Mouse (Mus musculus) ovary, adult 18-20 months (tissue): ENCODE measurements around the gene Rpl12.

Experiments
- DNase-seq: peaks from one replicate; pipeline ENCODE4 v3.0.0; 2022; ENCODE audit warnings: low spot score, mixed read lengths

Rpl12 gene

GRCm38 (mm10) chr2:32961192-32961995 lies at the start of gene Rpl12, which contains the start of gene Lrsam1:
Rpl12 (plus strand) TSS chr2:32961559.
Lrsam1 (minus strand) TSS chr2:32961614.
- DNase-seq, result peak; percentile 89

DNA sequence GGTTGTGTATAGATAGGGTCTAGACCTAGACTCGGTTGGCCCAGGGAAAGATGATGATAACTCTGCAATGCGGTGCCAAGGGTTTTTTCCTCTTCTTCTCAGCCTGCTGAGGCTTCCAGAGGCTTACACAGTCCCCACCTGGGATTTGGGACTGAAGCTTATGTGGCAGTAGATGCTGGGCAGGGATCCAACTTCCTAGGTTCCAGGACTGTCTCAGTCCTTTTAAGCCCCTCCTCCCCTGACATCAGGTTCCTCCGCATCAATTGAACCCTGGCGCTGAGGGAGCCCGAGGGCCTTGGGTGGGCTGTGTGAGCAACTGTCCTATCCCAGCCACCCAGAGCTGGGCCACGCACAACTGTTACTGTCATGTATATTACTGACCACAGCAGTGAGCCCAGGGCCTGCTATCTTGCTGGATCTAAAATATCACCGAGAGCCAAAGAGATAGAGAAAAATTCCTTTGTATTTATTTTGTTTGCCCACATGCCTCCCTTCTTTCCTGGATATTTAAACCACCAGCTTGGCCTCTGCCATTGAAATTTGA lies 49.6 kb upstream of the Rpl12 start:
- DNase-seq, result no peak

DNA sequence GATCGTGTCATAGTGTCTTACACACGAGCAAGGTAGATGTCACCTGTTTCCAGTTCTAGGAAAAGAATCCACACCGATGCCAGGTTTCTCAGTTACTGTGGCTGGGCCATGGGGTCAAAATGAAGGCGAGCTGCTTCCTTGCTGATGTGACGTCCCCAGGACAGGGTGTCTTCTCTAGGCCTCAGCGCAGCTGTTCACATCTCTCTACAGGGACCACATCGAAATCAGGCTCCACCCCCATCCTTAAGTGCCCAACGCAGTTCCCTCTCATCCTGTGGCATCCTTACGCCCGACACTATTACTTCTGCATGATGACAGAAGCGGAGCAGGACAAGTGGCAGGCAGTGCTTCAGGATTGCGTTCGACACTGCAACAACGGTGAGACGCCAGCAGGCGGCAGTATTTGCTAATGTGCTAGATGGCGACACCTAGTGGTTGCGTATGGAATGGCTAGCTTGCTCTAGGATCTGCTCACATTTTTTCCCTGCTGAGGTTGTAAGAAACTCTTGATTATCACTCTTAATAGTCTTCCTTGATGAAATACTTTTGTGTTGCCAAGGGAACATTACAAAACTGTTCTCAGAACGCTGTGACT lies 49.1 kb upstream of the Rpl12 start:
- no peak for DNase-seq

DNA sequence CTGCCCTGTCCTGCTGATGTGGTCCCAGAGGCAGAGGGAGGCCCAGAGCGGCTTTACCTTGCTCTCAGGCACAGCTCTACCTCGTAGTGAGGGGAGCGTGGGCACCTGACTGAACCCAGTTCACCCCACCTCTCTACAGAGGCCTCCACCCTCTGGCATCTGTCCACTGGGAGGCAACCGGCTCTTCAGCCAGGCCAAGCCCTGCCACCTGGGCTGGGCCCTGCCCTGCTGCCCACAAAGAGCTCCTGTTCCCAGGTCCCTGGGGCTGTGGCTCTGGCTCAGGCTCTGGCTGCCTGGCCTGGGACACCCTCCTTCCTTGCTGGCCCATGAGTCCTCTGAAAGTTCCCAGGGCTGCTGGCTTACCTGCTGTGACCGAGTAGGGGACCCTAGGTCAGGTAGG lies 47.0 kb upstream of the Rpl12 start:
- DNase-seq, result no peak

GRCm38 (mm10) chr2:32914896-32915295 lies 46.5 kb upstream of the Rpl12 start:
- peak; percentile 51 for DNase-seq

DNA sequence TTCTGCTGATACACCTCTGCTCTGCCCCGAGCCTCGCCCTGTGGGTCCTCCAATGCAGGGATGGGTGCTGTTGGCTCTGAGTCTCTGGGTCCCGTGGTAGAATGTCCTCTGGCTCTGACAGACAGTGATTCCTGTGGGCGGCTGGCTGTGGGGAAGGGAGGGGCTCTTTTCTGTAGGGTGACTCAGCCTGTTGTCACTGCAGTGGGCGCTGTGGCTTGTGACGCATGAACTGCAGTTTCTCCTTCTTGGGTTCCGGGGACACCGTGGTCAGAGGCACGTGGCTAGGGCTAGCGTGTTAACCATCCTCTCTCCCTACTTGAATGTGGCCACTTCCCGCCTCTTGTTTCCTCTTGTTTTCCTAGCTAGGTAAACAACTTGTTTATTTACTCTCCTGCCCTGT lies 43.8 kb upstream of the Rpl12 start:
- no peak for DNase-seq

GRCm38 (mm10) chr2:32918391-32918790 lies 43.0 kb upstream of the Rpl12 start:
- DNase-seq, result no peak

DNA sequence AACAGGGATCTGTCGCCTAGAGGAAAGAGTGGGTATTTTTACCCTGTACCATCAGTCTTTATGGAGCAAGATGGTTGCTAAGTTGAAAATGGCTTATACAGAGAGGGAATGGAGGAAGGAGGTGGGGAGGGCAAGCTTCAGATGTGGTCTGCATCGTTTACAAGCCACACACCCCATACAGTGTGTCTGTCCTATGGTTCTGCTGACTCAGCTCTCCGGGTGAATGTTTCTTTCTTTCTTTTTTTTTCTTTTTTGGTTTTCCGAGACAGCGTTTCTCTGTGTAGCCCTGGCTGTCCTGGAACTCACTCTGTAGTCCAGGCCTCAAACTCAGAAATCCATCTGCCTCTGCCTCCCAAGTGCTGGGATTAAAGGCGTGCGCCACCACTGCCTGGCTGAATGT lies 40.1 kb upstream of the Rpl12 start:
- DNase-seq, result no peak

GRCm38 (mm10) chr2:32921801-32922380 lies 39.5 kb upstream of the Rpl12 start:
- no peak for DNase-seq

- no peak for DNase-seq
Observed at GRCm38 (mm10) chr2:32922564-32922963, 38.8 kb upstream of the Rpl12 start.

DNA sequence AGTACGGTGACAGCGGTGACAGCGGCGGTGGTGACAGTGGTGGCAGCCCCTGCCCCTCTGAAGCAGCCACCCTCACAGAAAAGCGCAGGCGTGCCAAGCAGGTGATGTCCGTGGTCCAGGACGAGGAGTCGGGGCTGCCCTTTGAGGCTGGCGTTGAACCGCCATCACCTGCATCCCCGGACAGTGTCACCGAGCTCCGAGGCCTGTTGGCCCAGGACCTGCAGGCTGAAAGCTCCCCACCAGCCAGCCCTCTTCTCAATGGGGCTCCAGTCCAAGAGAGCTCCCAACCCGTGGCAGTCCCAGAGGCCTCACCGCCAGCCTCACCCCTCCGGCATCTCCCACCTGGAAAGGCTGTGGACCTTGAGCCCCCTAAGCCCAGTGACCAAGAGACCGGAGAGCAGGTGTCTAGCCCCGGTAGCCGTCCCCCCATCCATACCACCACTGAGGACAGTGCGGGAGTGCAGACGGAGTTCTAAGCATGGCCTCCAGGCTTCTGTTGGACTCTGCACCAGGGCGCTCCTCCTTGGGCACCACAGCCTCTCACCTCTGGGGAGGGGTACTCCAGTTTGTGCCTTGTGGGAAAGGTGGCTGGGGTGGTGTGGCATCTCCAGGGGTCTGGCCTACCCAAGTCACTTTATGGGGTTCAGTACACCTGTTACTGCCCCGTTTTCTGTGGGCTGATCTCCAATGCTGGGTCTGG lies 37.7 kb upstream of the Rpl12 start:
- no peak for DNase-seq

DNA sequence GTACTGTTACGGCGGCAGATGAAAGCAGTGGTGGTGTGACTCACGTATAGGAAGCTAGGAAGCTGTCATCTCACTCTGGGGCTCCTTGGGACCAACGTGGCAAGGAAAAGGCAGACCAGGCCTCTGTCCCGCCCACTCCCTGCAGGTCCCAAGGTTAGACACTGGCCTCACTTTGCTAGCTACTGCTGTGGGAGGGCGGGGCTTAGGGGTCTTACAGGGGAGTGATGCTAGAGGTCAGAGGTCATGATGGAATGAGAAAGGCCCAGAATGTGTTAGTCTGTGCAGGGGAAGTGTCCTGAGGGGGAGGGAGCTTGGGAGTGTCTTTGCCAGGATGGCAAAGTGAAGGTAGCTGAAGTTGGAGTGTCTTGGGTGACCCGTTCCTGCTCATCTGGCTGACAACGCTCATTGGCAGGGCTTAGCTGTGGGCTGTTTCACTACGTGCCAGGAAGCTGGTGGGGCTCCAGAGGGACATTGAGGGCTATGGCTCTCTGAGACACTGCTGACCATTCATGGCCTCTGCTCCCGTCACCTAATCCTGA lies 37.0 kb upstream of the Rpl12 start:
- no peak for DNase-seq

GRCm38 (mm10) chr2:32926330-32927075 lies 34.9 kb upstream of the Rpl12 start:
- DNase-seq, result no peak

DNA sequence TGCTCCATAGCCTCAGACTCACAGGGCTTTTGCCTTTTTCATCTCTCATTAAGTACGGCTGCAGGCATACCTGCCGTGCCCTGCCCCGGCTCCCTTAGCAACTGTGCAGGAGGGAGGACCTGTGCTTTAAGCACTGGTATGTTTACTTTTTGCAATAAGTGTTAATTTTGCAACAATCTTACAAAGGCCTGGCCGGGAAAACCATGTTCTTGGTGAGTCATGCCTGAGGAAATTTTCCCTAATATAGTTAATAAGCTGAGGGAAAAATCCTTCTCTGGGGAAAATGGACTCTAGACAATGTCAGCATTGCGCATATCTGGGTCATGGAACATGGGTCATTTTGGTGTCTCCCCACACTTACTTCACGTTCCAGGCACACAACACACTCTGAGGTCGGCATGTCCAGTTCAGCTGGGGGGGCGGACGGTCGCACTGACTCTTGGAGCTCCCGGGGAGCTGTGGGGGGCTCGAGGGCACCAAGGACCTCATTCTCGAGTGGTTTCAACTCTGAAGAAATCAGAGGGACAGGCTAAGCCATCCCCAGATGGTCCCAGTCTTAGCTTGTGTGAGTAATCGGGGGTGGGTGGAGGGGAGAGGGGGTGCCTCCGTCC lies 33.6 kb upstream of the Rpl12 start:
- DNase-seq, result no peak

GRCm38 (mm10) chr2:32928235-32928946 lies 33.0 kb upstream of the Rpl12 start:
- DNase-seq, result peak; percentile 42

DNA sequence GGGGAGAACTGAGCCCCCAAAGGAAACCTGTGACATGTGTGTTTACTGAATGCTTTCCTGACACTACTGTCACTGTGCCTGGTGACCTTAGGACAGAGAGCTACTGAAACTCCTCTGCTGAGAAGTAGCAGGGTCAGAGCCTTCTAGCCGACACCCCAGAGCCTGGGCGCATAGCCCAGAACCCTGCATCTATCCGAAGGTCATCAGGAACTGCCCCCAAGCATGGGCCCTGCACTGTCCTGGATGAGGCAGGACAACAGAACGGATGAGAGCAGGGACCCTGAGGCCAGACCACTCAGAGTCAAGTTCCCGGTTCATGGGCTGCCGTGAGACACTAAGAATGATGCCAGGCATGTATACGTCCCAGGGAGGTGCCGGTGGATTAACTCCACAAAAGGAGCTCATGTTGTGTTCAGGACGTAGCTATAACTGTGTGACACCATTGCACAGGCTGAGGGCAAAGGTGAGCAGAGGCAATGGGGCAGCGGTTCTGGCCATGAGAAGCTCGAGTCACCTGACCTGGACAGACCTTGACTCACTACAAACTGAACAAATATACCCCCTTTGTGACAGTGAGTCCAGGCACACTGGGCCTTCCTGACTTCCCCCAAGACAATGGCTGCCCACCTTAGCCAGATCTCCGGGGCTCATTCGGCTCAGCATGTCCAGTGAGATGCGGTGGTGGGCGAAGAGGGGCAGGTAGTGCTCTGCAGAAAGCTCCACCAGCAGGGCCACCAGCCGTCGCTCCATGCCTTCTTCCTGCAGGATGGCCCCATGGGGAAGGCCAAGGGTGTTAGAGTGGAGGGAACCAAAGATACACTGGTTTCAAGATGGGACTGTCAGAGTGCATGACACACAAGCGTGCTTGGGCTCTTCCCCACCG lies 32.2 kb upstream of the Rpl12 start:
- DNase-seq, result no peak

- DNase-seq, result no peak
Observed at GRCm38 (mm10) chr2:32931730-32932129, 29.6 kb upstream of the Rpl12 start.

DNA sequence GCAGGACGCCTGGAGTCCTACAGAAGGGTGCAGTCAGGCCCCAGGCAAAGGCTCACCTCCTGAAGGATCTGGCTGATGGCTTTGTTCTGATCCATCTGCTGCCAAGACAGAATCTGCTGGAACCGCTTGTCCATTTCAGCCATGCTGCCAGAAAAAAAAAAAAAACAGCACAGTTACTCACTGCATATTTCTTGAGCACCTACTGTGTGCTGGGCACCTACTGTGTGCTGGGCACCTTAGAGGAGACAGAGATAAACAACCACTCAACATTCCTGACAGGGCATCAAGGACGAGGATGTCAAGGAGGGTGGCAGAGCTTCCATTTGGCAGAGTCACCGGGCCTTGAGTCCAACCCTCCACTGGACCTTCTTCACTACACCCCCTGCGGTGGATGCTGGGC lies 22.6 kb upstream of the Rpl12 start:
- DNase-seq, result no peak

DNA sequence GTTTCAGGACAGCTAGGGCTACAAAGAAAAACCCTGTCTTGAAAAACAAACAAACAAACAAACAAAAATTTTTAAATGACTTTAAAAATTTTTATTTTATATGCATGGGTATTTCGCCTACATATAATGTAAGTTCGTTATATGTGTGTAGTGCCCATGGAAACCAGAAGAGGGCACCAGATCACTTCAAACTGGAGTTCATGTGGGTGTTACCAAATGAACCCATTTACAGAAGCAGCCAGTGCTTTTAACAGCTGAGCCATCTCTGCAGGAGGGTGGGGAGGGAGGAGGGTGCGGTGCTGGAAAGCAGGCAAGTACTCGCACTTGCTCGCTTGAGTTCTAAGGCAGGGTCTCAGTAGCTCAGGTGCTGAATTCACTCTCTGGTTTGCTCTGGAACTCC lies 21.9 kb upstream of the Rpl12 start:
- DNase-seq, result no peak
